Mouse (Mus musculus): Measurements from ENCODE around the gene Dffa.
A peak's percentile ranks its signal among the peaks of the same experiment; 100 is the strongest.
"Not testable (repeated sequence)": the region's sequence is repeated elsewhere in the genome, so short reads cannot be mapped to it uniquely, and the experiment has no call there.

Gene Dffa

GRCm38 (mm10) chr4:149148084-149148483 is 44.1 kb downstream of the Dffa start:
- DNase-seq (ENCODE audit: low spot score in 2 of 2): no peak

GRCm38 (mm10) chr4:149149196-149149595 is 45.2 kb downstream of the Dffa start:
- no peak for DNase-seq (ENCODE audit: low spot score in 2 of 2)

- DNase-seq (ENCODE audit: low spot score in 2 of 2): peak in 1 of 2 experiments; percentile 37
Measured at GRCm38 (mm10) chr4:149149611-149150010, 45.7 kb downstream of the Dffa start.

- no peak for DNase-seq (ENCODE audit: low spot score in 2 of 2)
Measured at GRCm38 (mm10) chr4:149150256-149150655, 46.3 kb downstream of the Dffa start.

- no peak for DNase-seq (ENCODE audit: low spot score in 2 of 2)
Measured at GRCm38 (mm10) chr4:149150721-149151120, 46.8 kb downstream of the Dffa start.

- no peak for DNase-seq (ENCODE audit: low spot score in 2 of 2)
Measured at GRCm38 (mm10) chr4:149154859-149155258, 50.9 kb downstream of the Dffa start.

GRCm38 (mm10) chr4:149155711-149156110 is 51.8 kb downstream of the Dffa start:
- no peak for DNase-seq (ENCODE audit: low spot score in 2 of 2)

GRCm38 (mm10) chr4:149157415-149157973 is 53.5 kb downstream of the Dffa start:
- DNase-seq (ENCODE audit: low spot score in 2 of 2): no peak

- no peak for DNase-seq (ENCODE audit: low spot score in 2 of 2)
Measured at GRCm38 (mm10) chr4:149159203-149159602, 55.3 kb downstream of the Dffa start.

- DNase-seq (ENCODE audit: low spot score in 2 of 2): no peak
Measured at GRCm38 (mm10) chr4:149159891-149160290, 55.9 kb downstream of the Dffa start.

GRCm38 (mm10) chr4:149161166-149161565 is 57.2 kb downstream of the Dffa start:
- no peak for DNase-seq (ENCODE audit: low spot score in 2 of 2)

GRCm38 (mm10) chr4:149163196-149163595 is 59.2 kb downstream of the Dffa start:
- no peak for DNase-seq (ENCODE audit: low spot score in 2 of 2)

- DNase-seq (ENCODE audit: low spot score in 2 of 2): no peak
Measured at GRCm38 (mm10) chr4:149164150-149164549, 60.2 kb downstream of the Dffa start.

GRCm38 (mm10) chr4:149166215-149166946 is 62.4 kb downstream of the Dffa start, which contains the start of gene Pgd:
Gene Pgd (minus strand): TSS chr4:149166771.
- peak; percentile 97 to 98 for DNase-seq (ENCODE audit: low spot score in 2 of 2)

- peak; percentile 43 to 46 for DNase-seq (ENCODE audit: low spot score in 2 of 2)
Measured at GRCm38 (mm10) chr4:149166957-149167611, 63.1 kb downstream of the Dffa start.

- DNase-seq (ENCODE audit: low spot score in 2 of 2): no peak
Measured at GRCm38 (mm10) chr4:149168016-149168415, 64.1 kb downstream of the Dffa start.

- not testable (repeated sequence) for DNase-seq (ENCODE audit: low spot score in 2 of 2)
Measured at GRCm38 (mm10) chr4:149169926-149170325, 66.0 kb downstream of the Dffa start.

Measured in heart, adult 9 months (tissue).